Mouse (Mus musculus) limb, embryonic 13.5 days (tissue): ENCODE data around the gene Olfr481. TPM values are rescaled to one million over a fixed set of nuclear protein-coding genes. Genes with fewer than 3 reads are reported as not detected.

Experiments
- ATAC-seq: fragments of 200-750 bp; cut with Nextera tagmentation; 2 replicates; pipeline ENCODE4 v1.8.0; 2017; ENCODE audit warnings: low read depth, moderate number of reproducible peaks, moderate TSS enrichment; ENCODE audit not compliant: low FRiP score
- H3K27ac ChIP-seq: fragments of 300-500 bp; sonication (generic); 2 replicates; pipeline ENCODE4 v1.5.1; 2015; ENCODE audit warnings: inconsistent platforms, mild to moderate bottlenecking, moderate library complexity
- H3K27me3 ChIP-seq: fragments of 300-500 bp; sonication (generic); 2 replicates; pipeline ENCODE4 v1.6.1; 2015; ENCODE audit warnings: mild to moderate bottlenecking, inconsistent platforms
- H3K36me3 ChIP-seq: fragments of 300-500 bp; sonication (generic); 2 replicates; pipeline ENCODE4 v1.6.1; 2015; ENCODE audit warnings: inconsistent platforms, mild to moderate bottlenecking, moderate library complexity
- H3K4me1 ChIP-seq: fragments of 300-500 bp; sonication (generic); 2 replicates; pipeline ENCODE4 v1.6.1; 2015; ENCODE audit warnings: inconsistent platforms
- H3K4me2 ChIP-seq: fragments of 300-500 bp; sonication (generic); replicated peaks from 2 replicates; pipeline ENCODE4 v1.6.1; 2015; ENCODE audit warnings: inconsistent platforms, mild to moderate bottlenecking, moderate library complexity
- H3K4me3 ChIP-seq: fragments of 300-500 bp; sonication (generic); 2 replicates; pipeline ENCODE4 v1.5.1; 2015; ENCODE audit warnings: moderate library complexity, mild to moderate bottlenecking, inconsistent platforms
- H3K9ac ChIP-seq: fragments of 300-500 bp; sonication (generic); 2 replicates; pipeline ENCODE4 v1.6.1; 2015; ENCODE audit warnings: mild to moderate bottlenecking, inconsistent platforms
- H3K9me3 ChIP-seq: fragments of 300-500 bp; sonication (generic); 2 replicates; pipeline ENCODE4 v1.6.1; 2016; ENCODE audit warnings: inconsistent platforms
- WGBS: fragments of 180-500 bp; shearing (Covaris S2); methylation state at CpG from one replicate; pipeline ENCODE4 v1.1.7; 2015; 5-methylcytosine and 5-hydroxymethylcytosine counted together
- polyA plus RNA-seq: library from polyadenylated mRNA; unstranded; fragments of >200 nt; fragmentation: Nextera tagmentation; extraction: Ambion mirVana; gene quantifications from 2 replicates; pipeline ENCODE4 v1.2.1, GENCODE M21; 2015

The Olfr481 gene
- not detected in 2 replicates for polyA plus RNA-seq

DNA sequence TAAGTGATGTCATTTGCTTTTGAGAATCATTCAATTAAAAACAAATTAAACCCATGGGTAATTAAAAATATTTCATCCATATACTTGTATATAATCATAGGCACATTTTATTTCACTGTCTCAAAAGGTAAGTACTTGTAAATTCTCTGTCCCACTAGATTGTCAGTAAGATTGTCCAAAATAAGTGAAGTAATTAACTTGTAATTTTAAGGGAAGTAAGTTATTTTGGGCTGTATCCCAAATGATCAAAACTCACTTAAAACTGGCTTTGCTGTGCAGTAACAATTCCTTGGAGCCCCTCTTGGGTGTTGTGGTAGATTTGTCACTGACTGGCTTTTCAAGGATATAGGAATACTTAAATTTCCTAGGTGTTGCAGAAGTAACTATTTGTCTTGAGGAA, at the start of gene Olfr481:
TSS of gene Olfr481 (plus strand) at position 301 of the 400 bp plus-strand sequence.
- Histone ChIP-seq H3K9me3 (no peaks in the 10 kb centered on the region), H3K36me3 (no peaks in the 10 kb centered on the region), H3K9ac (no peak within 1 kb of the TSS), H3K27me3 (no peaks in the 10 kb centered on the region), H3K4me2 (no peak within 1 kb of the TSS), H3K4me1 (no peaks in the 10 kb centered on the region), H3K4me3 (no peak within 1 kb of the TSS), H3K27ac (no peak within 1 kb of the TSS)
- no peak for ATAC-seq

DNA sequence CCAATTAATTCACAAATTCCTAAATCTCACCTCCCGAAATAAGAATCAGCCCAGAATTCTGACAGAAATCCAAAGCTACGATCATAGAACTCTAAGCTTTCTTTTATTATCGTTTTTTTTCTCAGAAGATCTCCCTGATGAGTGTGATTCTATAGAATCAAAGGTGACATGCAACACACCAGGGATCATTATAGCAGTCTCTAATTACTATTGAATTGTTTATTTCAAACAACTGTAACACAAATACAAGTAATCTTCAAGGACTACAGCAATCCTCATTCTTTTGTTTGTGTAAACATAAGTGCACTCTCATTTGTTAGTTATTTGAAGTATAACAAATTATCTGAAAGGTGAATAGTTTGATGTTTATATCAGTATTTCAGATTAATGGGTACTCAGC, 45.8 kb upstream of the Olfr481 start, which contains the start of gene Olfr478:
TSS of gene Olfr478 (minus strand) at position 101 of the 400 bp plus-strand sequence.
- WGBS, result 77% methylated on average over 3 of the region's 3 CpGs
- no peaks in the 10 kb centered on the region for H3K27me3 ChIP-seq
- no peak within 1 kb of the TSS for H3K9ac ChIP-seq
- H3K4me3 ChIP-seq, result no peak within 1 kb of the TSS
- no peaks in the 10 kb centered on the region for H3K9me3 ChIP-seq
- no peak for ATAC-seq
- no peaks in the 10 kb centered on the region for H3K36me3 ChIP-seq
- H3K4me1 ChIP-seq, result no peaks in the 10 kb centered on the region
- no peak within 1 kb of the TSS for H3K4me2 ChIP-seq
- H3K27ac ChIP-seq, result no peak within 1 kb of the TSS

DNA sequence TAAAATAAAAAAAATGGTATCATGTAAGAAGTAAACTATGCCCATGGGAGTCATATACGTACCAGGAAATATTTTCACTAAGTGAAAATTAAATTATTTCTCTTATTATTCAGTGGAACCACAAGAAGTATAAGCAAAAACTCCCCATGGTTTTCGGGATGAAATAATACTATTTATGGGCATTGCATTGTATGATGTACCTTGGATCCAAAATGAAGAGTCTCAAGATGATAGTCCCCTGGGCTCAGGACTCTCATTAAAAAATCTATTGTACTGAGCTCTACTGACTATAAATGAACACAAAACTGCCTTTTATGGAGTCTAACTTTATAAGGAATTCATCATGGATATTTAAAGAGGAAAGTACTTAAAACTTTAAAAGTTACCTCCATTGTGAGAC, 29.3 kb upstream of the Olfr481 start, which contains the start of gene Olfr479:
TSS of gene Olfr479 (plus strand) at position 301 of the 400 bp plus-strand sequence.
- H3K27me3 ChIP-seq, result no peaks in the 10 kb centered on the region
- 86% methylated on average over 2 of the region's 2 CpGs for WGBS

DNA sequence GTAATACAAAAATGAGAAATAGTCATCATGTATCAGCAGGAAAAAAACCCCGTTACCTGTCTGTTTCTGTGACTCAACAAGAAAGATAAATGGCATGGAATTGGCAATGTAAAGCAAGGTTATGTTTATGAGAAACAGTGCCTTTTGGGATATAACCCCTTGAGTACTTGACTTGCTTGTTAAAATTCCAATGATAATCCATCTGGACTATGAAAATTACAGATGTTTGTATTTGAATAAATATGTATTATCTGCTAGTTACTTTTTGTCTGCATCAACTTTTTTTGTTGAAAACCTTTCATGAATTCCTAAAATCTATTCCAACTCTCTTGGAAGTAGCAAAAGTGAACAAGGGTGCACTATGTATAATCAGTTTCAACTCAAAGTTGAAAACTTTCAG, 12.4 kb upstream of the Olfr481 start, which contains the start of gene Olfr480:
TSS of gene Olfr480 (minus strand) at position 101 of the 400 bp plus-strand sequence.
- H3K9ac ChIP-seq, result no peak within 1 kb of the TSS
- no peak for ATAC-seq
- no peak within 1 kb of the TSS for H3K27ac ChIP-seq
- 0 out of 2 replicates have a peak, but pooled peaks cover 3% of the 10 kb centered on the region for H3K9me3 ChIP-seq
- H3K4me3 ChIP-seq, result no peak within 1 kb of the TSS
- WGBS, result 89% methylated on average over 1 of the region's 1 CpGs
- no peaks in the 10 kb centered on the region for H3K27me3 ChIP-seq
- no peaks in the 10 kb centered on the region for H3K36me3 ChIP-seq
- H3K4me1 ChIP-seq, result no peaks in the 10 kb centered on the region
- no peak within 1 kb of the TSS for H3K4me2 ChIP-seq

More for the DNA sequence above, 29.3 kb upstream of the Olfr481 start, which contains the start of gene Olfr479:
- Histone ChIP-seq H3K36me3 (no peaks in the 10 kb centered on the region), H3K4me1 (no peaks in the 10 kb centered on the region), H3K27ac (no peak within 1 kb of the TSS), H3K9me3 (no peaks in the 10 kb centered on the region), H3K4me3 (no peak within 1 kb of the TSS), H3K4me2 (no peak within 1 kb of the TSS), H3K9ac (no peak within 1 kb of the TSS)
- no peak for ATAC-seq

DNA sequence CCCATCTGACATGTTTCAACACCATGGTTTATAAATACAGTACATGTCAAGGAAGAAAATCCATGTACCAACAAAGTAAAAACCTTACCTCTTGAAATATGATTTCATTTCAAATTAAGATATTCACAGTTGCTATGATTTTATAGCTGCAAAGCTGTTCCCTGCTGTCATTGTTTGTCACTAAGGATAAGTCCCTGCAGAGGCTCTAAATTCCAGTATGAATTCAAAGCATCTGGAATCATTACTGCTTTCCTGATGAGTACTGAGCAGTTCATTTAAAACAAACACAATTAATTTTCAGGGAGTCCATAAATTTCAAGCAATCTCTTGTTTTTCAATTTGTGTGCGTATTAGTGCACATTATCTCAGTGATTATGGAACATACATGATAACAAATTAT, 17.8 kb downstream of the Olfr481 start, which contains the start of gene Olfr482:
TSS of gene Olfr482 (minus strand) at position 101 of the 400 bp plus-strand sequence.
- H3K4me1 ChIP-seq, result no peaks in the 10 kb centered on the region
- H3K9ac ChIP-seq, result no peak within 1 kb of the TSS
- 79% methylated on average over 1 of the region's 1 CpGs for WGBS
- no peaks in the 10 kb centered on the region for H3K36me3 ChIP-seq
- H3K9me3 ChIP-seq, result no peaks in the 10 kb centered on the region
- no peak within 1 kb of the TSS for H3K4me2 ChIP-seq
- no peak for ATAC-seq
- no peak within 1 kb of the TSS for H3K4me3 ChIP-seq
- H3K27ac ChIP-seq, result no peak within 1 kb of the TSS
- H3K27me3 ChIP-seq, result no peaks in the 10 kb centered on the region

DNA sequence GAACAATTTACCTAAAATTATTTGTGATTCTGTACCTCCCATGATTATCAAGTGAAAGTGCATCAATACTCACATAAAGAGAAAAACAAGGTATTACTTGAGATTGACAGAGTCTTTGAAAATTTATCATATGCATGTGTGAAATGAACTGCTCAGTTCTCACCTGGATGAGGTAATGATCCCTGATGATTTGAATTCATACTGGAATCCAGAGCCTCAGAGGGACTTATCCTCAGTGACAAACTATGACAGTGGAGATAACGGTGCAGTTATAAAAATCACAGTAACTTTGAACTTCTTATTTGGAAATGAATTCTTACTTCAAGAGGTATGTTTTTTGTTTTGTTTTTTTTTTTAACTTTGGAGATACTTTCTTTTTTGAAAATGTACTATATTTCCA, 20.9 kb downstream of the Olfr481 start, which contains the start of gene Olfr483:
TSS of gene Olfr483 (plus strand) at position 301 of the 400 bp plus-strand sequence.
- Histone ChIP-seq H3K4me2 (no peak within 1 kb of the TSS), H3K9me3 (no peaks in the 10 kb centered on the region), H3K9ac (no peak within 1 kb of the TSS), H3K4me1 (no peaks in the 10 kb centered on the region), H3K36me3 (no peaks in the 10 kb centered on the region), H3K4me3 (no peak within 1 kb of the TSS), H3K27me3 (no peaks in the 10 kb centered on the region), H3K27ac (no peak within 1 kb of the TSS)
- 91% methylated on average over 1 of the region's 1 CpGs for WGBS
- no peak for ATAC-seq

DNA sequence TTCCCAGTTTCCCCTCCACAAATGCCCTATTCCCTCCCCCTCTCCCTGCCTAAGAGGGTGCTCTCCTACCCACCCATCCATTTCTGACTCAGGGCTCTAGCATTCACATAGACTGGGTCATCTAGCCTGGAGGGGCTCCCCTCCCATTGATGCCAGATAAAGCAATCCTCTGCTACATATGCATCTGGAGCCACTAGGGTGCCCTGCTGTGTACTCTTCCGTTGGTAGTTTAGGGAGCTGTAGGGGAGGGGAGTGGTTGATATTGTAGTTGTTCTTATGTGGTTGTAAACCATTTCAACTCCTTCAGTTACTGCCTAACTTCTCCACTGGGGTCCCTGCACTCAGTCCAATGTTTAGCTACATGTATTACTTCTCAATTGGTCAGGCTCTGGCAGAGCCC, 41.0 kb downstream of the Olfr481 start:
- Histone ChIP-seq H3K36me3 (no peaks in the 10 kb centered on the region), H3K27me3 (no peaks in the 10 kb centered on the region), H3K27ac (no peak overlapping the region), H3K9me3 (no peaks in the 10 kb centered on the region), H3K4me1 (no peaks in the 10 kb centered on the region), H3K4me3 (no peak overlapping the region), H3K4me2 (no peak overlapping the region), H3K9ac (no peak overlapping the region)
- 12% methylated on average over 1 of the region's 1 CpGs for WGBS
- ATAC-seq, result no peak

DNA sequence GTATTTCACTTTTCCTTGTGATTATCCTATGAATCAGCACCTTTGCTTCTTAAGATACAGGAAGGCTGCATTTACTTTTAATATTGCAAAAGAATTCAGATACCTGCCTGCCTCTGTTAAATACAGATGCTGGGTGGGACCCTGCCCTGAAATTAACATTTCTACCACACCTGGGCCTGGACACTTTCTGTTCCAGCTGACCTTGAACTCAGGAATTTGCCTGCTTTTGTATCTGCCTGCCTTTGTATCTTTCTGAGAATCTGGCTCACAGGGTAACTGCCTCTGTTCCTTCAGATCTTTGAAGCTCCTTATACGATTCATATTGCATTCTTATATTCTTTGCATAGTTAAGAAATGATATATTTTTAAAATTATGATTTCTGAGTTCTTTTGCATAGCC, 41.8 kb downstream of the Olfr481 start:
- no peaks in the 10 kb centered on the region for H3K27me3 ChIP-seq
- H3K4me2 ChIP-seq, result no peak overlapping the region
- H3K4me3 ChIP-seq, result no peak overlapping the region
- no peaks in the 10 kb centered on the region for H3K36me3 ChIP-seq
- H3K27ac ChIP-seq, result no peak overlapping the region
- no peaks in the 10 kb centered on the region for H3K4me1 ChIP-seq
- WGBS, result 70% methylated on average over 1 of the region's 1 CpGs
- H3K9me3 ChIP-seq, result no peaks in the 10 kb centered on the region
- H3K9ac ChIP-seq, result no peak overlapping the region
- ATAC-seq, result no peak

DNA sequence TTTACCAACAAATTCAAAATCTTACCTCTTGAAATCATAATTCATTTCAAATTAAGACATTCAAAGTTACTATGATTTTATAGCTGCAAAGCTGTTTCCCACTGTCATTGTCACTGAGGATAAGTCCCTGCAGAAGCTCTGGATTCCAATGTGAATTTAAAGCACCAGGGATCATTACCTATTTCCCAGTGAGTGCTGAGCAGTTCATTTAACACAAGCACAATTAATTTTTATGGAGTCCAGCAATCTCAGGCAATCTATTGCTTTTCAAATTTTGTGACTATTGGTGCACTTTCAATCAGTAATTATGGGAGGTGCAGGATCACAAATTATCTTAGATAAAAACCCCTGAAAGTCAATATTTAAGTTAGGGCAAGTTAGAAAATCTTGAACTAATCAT, 47.7 kb downstream of the Olfr481 start, which contains the start of gene Olfr484:
TSS of gene Olfr484 (minus strand) at position 101 of the 400 bp plus-strand sequence.
- no peak for ATAC-seq
- Histone ChIP-seq H3K9ac (no peak within 1 kb of the TSS), H3K4me1 (no peaks in the 10 kb centered on the region), H3K27ac (no peak within 1 kb of the TSS), H3K27me3 (no peaks in the 10 kb centered on the region), H3K36me3 (no peaks in the 10 kb centered on the region), H3K4me2 (no peak within 1 kb of the TSS), H3K4me3 (no peak within 1 kb of the TSS), H3K9me3 (no peaks in the 10 kb centered on the region)

Other genes starting within 250 kb of the Olfr481 start
- gene Olfr470, start 232.4 kb upstream of the Olfr481 start, polyA plus RNA-seq, result not detected in 2 replicates
- gene Olfr472, start 182.0 kb upstream of the Olfr481 start, polyA plus RNA-seq, result not detected in 2 replicates
- gene Olfr473, start 149.4 kb upstream of the Olfr481 start, polyA plus RNA-seq, result not detected in 2 replicates
- not detected in 2 replicates for gene Olfr474, start 125.2 kb upstream of the Olfr481 start, polyA plus RNA-seq
- not detected in 2 replicates for gene Olfr476, start 115.1 kb upstream of the Olfr481 start, polyA plus RNA-seq
- gene Olfr477, start 93.2 kb upstream of the Olfr481 start, polyA plus RNA-seq, result not detected in 2 replicates
- not detected in 2 replicates for gene Olfr478, start 45.9 kb upstream of the Olfr481 start, polyA plus RNA-seq
- not detected in 2 replicates for gene Olfr479, start 29.2 kb upstream of the Olfr481 start, polyA plus RNA-seq
- gene Olfr480, start 12.5 kb upstream of the Olfr481 start, polyA plus RNA-seq, result not detected in 2 replicates
- gene Olfr482, start 17.7 kb downstream of the Olfr481 start, polyA plus RNA-seq, result 0.14 TPM in 1 of 2 replicates, not detected in the other
- gene Olfr483, start 21.0 kb downstream of the Olfr481 start, polyA plus RNA-seq, result not detected in 2 replicates
- gene Olfr484, start 47.6 kb downstream of the Olfr481 start, polyA plus RNA-seq, result not detected in 2 replicates
- not detected in 2 replicates for gene Olfr485, start 80.0 kb downstream of the Olfr481 start, polyA plus RNA-seq
- not detected in 2 replicates for gene Olfr486, start 92.9 kb downstream of the Olfr481 start, polyA plus RNA-seq
- not detected in 2 replicates for gene Olfr487, start 134.8 kb downstream of the Olfr481 start, polyA plus RNA-seq
- gene Olfr488, start 178.5 kb downstream of the Olfr481 start, polyA plus RNA-seq, result not detected in 2 replicates
- gene Olfr490, start 209.1 kb downstream of the Olfr481 start, polyA plus RNA-seq, result not detected in 2 replicates
- gene Olfr491, start 233.6 kb downstream of the Olfr481 start, polyA plus RNA-seq, result not detected in 2 replicates
- 0.15 TPM in 1 of 2 replicates, not detected in the other for gene Olfr492, start 243.8 kb downstream of the Olfr481 start, polyA plus RNA-seq